Mouse (Mus musculus): Measurements from ENCODE around the gene Fhl2. TPM values are rescaled to one million over a fixed set of nuclear protein-coding genes. Genes with fewer than 3 reads are reported as not detected.

Gene Fhl2
- polyA plus RNA-seq, 1 experiment, result not detected

- 44% methylated on average over 13 of the region's 13 CpGs for WGBS
- peaks cover 7% of the 10 kb centered on the region; the same call in 1 of the 2 replicates for H3K4me1 ChIP-seq (ENCODE audit: control insufficient read depth, insufficient read depth, low read length)
- H3K4me3 ChIP-seq (ENCODE audit: insufficient read depth, low read depth, low read length), result peak overlapping the region; percentile 82
- H3K27ac ChIP-seq (ENCODE audit: insufficient read depth, low read depth, low read length), result no peak overlapping the region
- TF ChIP-seq CTCF (IDR thresholded peaks at IDR 0.05; ENCODE audit: insufficient read depth, low read depth, low read length) (no peak), POLR2A (IDR thresholded peaks at IDR 0.05; ENCODE audit: insufficient read depth, low read depth, low read length) (no peak)
These were observed 105.3 kb downstream of the Fhl2 start for GRCm38 (mm10) chr1:43091306-43092055.

GRCm38 (mm10) chr1:43090418-43090817 is 106.4 kb downstream of the Fhl2 start:
- Histone ChIP-seq H3K4me1 (ENCODE audit: control insufficient read depth, insufficient read depth, low read length) (peaks cover 7% of the 10 kb centered on the region; the same call in 1 of the 2 replicates), H3K27ac (ENCODE audit: insufficient read depth, low read depth, low read length) (no peak overlapping the region), H3K4me3 (ENCODE audit: insufficient read depth, low read depth, low read length) (no peak overlapping the region)
- 48% methylated on average over 1 of the region's 1 CpGs for WGBS
- TF ChIP-seq CTCF (IDR thresholded peaks at IDR 0.05; ENCODE audit: insufficient read depth, low read depth, low read length) (no peak), POLR2A (IDR thresholded peaks at IDR 0.05; ENCODE audit: insufficient read depth, low read depth, low read length) (no peak)

DNA sequence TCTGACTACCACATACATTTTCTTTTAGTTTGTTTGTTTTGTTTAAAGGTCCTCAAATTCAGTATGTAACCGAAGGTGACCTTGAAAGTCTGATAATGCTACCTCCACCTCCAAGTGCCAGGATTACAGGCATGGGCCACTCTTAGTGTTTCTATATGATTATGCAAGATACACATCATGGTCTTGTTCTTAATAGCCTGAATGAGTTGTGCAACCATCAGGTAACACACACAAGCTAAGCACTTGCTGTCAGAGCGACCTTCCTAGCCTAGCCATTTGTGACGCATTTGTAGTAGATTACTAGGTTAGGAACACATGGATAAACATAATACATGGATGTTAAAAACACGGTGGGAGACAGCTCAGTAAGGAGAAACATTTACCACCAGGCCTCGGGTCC is 113.8 kb downstream of the Fhl2 start:
- no peak for TF ChIP-seq CTCF (IDR thresholded peaks at IDR 0.05; ENCODE audit: insufficient read depth, low read depth, low read length)
- no peak for TF ChIP-seq POLR2A (IDR thresholded peaks at IDR 0.05; ENCODE audit: insufficient read depth, low read depth, low read length)
- no peaks in the 10 kb centered on the region for H3K4me1 ChIP-seq (ENCODE audit: control insufficient read depth, insufficient read depth, low read length)
- H3K4me3 ChIP-seq (ENCODE audit: insufficient read depth, low read depth, low read length), result no peak overlapping the region
- H3K27ac ChIP-seq (ENCODE audit: insufficient read depth, low read depth, low read length), result no peak overlapping the region
- WGBS, result 86% methylated on average over 5 of the region's 5 CpGs

GRCm38 (mm10) chr1:43078124-43078523 is 118.7 kb downstream of the Fhl2 start:
- 93% methylated on average over 2 of the region's 2 CpGs for WGBS

GRCm38 (mm10) chr1:43074791-43075190 is 122.0 kb downstream of the Fhl2 start:
- Histone ChIP-seq H3K27ac (ENCODE audit: insufficient read depth, low read depth, low read length) (no peak overlapping the region), H3K4me3 (ENCODE audit: insufficient read depth, low read depth, low read length) (no peak overlapping the region), H3K4me1 (ENCODE audit: control insufficient read depth, insufficient read depth, low read length) (no peaks in the 10 kb centered on the region)
- 94% methylated on average over 2 of the region's 2 CpGs for WGBS
- no peak for TF ChIP-seq POLR2A (IDR thresholded peaks at IDR 0.05; ENCODE audit: insufficient read depth, low read depth, low read length)
- TF ChIP-seq CTCF (IDR thresholded peaks at IDR 0.05; ENCODE audit: insufficient read depth, low read depth, low read length), result no peak

More at GRCm38 (mm10) chr1:43078124-43078523, 118.7 kb downstream of the Fhl2 start:
- Histone ChIP-seq H3K4me1 (ENCODE audit: control insufficient read depth, insufficient read depth, low read length) (no peaks in the 10 kb centered on the region), H3K4me3 (ENCODE audit: insufficient read depth, low read depth, low read length) (no peak overlapping the region), H3K27ac (ENCODE audit: insufficient read depth, low read depth, low read length) (no peak overlapping the region)
- TF ChIP-seq CTCF (IDR thresholded peaks at IDR 0.05; ENCODE audit: insufficient read depth, low read depth, low read length), result no peak
- TF ChIP-seq POLR2A (IDR thresholded peaks at IDR 0.05; ENCODE audit: insufficient read depth, low read depth, low read length), result no peak

Other genes starting within 250 kb of the Fhl2 start
- not detected in 2 replicates for gene Gpr45, start 244.1 kb downstream of the Fhl2 start, polyA plus RNA-seq (2012; ENCODE audit: insufficient read depth, insufficient read length, low replicate concordance, missing spikeins)
- not detected in 2 replicates for gene Tgfbrap1, start 98.3 kb downstream of the Fhl2 start, polyA plus RNA-seq (2012; ENCODE audit: insufficient read depth, insufficient read length, low replicate concordance, missing spikeins)
- not detected in 2 replicates for gene AI597479, start 98.3 kb downstream of the Fhl2 start, polyA plus RNA-seq (2012; ENCODE audit: insufficient read depth, insufficient read length, low replicate concordance, missing spikeins)
- not detected in 2 replicates for gene Nck2, start 247.6 kb upstream of the Fhl2 start, polyA plus RNA-seq (2012; ENCODE audit: insufficient read depth, insufficient read length, low replicate concordance, missing spikeins)

Measured in olfactory bulb, adult 2 months (tissue).